Mouse (Mus musculus) forebrain, embryonic 11.5 days (tissue): ENCODE results near the gene Kcnip4. TPM values are rescaled to one million over a fixed set of nuclear protein-coding genes. Genes with fewer than 3 reads are reported as not detected.

Experiments
- ATAC-seq: fragments of 200-750 bp; cut with Nextera tagmentation; replicated peaks from 2 replicates; pipeline ENCODE4 v1.8.0; 2017; ENCODE audit warnings: moderate TSS enrichment; ENCODE audit not compliant: low FRiP score
- DNase-seq: peaks from one replicate; pipeline ENCODE4 v3.0.0-alpha.2; 2017; ENCODE audit warnings: low spot score
- H3K27ac ChIP-seq: fragments of 300-500 bp; sonication (generic); 2 replicates; pipeline ENCODE4 v1.5.1; 2014; ENCODE audit warnings: low read depth, low read length
- H3K27me3 ChIP-seq: fragments of 300-500 bp; sonication (generic); 2 replicates; pipeline ENCODE4 v1.6.1; 2014; ENCODE audit warnings: mild to moderate bottlenecking, low read length, mixed read lengths; ENCODE audit not compliant: control insufficient read depth, insufficient read depth
- H3K36me3 ChIP-seq: fragments of 300-500 bp; sonication (generic); 2 replicates; pipeline ENCODE4 v1.6.1; 2014; ENCODE audit warnings: mild to moderate bottlenecking, low read length, moderate library complexity, mixed read lengths; ENCODE audit not compliant: control insufficient read depth, insufficient read depth
- H3K4me1 ChIP-seq: fragments of 300-500 bp; sonication (generic); replicated peaks from 2 replicates; pipeline ENCODE4 v1.6.1; 2014; ENCODE audit warnings: low read length, mixed read lengths; ENCODE audit not compliant: control insufficient read depth, insufficient read depth
- H3K4me2 ChIP-seq: fragments of 300-500 bp; sonication (generic); 2 replicates; pipeline ENCODE4 v1.6.1; 2014; ENCODE audit warnings: low read depth, mild to moderate bottlenecking, low read length, moderate library complexity, mixed read lengths; ENCODE audit not compliant: severe bottlenecking
- H3K4me3 ChIP-seq: fragments of 300-500 bp; sonication (generic); 2 replicates; pipeline ENCODE4 v1.5.1; 2014; ENCODE audit warnings: low read depth, low read length
- H3K9ac ChIP-seq: fragments of 300-500 bp; sonication (generic); 2 replicates; pipeline ENCODE4 v1.6.1; 2014; ENCODE audit warnings: low read length
- H3K9me3 ChIP-seq: fragments of 300-500 bp; sonication (generic); 2 replicates; pipeline ENCODE4 v1.6.1; 2016; ENCODE audit warnings: low read length, mixed read lengths; ENCODE audit not compliant: control insufficient read depth
- WGBS: fragments of 180-500 bp; shearing (Covaris S2); extraction: QIAGEN DNeasy Blood & Tissue Kit; methylation state at CpG from one replicate; pipeline ENCODE4 v1.1.7; 2014; 5-methylcytosine and 5-hydroxymethylcytosine counted together
- polyA plus RNA-seq: library from polyadenylated mRNA; unstranded; fragments of >200 nt; fragmentation: Nextera tagmentation; extraction: Ambion mirVana; gene quantifications from 2 replicates; pipeline ENCODE4 v1.2.1, GENCODE M21; 2014

The Kcnip4 gene
- polyA plus RNA-seq, 1 experiment from 2014 or later, result 1.7 TPM

DNA sequence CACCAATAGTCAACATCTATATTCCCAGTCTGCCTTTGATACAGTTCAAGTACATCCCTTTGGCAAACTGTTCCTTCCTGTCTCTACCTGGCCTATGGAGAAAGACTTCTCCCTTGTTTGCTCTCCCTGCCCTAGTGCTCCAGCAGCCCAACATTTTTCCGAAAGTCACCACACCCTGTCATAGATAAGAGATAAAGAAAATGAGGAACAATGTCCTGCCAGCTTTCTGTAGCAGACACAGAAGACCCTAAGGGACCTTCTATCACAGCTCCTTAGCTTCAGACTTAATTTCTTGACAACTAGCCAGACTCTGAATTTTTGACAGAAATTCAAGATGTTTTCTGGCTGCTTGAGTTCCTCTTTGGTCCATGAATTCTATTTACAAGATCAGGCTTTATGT lies 1013.4 kb downstream of the Kcnip4 start:
- DNase-seq (no peak), ATAC-seq (no peak)
- H3K36me3 ChIP-seq, result no peaks in the 10 kb centered on the region
- no peak overlapping the region for H3K9ac ChIP-seq
- H3K27me3 ChIP-seq, result no peaks in the 10 kb centered on the region
- H3K4me2 ChIP-seq, result no peak overlapping the region
- no peaks in the 10 kb centered on the region for H3K4me1 ChIP-seq
- no peak overlapping the region for H3K27ac ChIP-seq
- no peak overlapping the region for H3K4me3 ChIP-seq
- WGBS, result 91% methylated on average over 1 of the region's 1 CpGs
- H3K9me3 ChIP-seq, result no peaks in the 10 kb centered on the region

DNA sequence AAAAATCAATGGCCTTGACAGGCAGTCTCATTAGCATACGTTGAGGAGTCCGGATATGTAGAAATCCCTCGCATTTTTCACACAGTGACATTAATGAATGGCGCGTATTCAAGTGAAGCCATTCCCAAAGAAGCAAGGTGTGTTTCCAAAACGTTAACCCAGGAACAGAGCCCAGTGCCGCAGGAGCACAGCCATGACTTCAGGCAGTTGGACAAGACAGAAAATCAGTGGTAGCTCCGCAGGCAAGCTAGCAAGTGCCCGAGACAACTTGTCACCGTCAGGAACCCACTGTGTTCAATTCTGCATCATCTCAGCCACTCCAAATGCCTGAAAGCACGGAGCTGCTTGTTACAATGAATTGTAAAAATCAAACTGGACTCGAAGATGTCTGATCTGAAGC lies 1014.5 kb downstream of the Kcnip4 start:
- Histone ChIP-seq H3K4me1 (no peaks in the 10 kb centered on the region), H3K9ac (no peak overlapping the region), H3K4me2 (no peak overlapping the region), H3K27ac (no peak overlapping the region), H3K4me3 (no peak overlapping the region), H3K9me3 (no peaks in the 10 kb centered on the region), H3K36me3 (no peaks in the 10 kb centered on the region), H3K27me3 (no peaks in the 10 kb centered on the region)
- WGBS, result 84% methylated on average over 12 of the region's 12 CpGs
- DNase-seq (no peak), ATAC-seq (no peak)

DNA sequence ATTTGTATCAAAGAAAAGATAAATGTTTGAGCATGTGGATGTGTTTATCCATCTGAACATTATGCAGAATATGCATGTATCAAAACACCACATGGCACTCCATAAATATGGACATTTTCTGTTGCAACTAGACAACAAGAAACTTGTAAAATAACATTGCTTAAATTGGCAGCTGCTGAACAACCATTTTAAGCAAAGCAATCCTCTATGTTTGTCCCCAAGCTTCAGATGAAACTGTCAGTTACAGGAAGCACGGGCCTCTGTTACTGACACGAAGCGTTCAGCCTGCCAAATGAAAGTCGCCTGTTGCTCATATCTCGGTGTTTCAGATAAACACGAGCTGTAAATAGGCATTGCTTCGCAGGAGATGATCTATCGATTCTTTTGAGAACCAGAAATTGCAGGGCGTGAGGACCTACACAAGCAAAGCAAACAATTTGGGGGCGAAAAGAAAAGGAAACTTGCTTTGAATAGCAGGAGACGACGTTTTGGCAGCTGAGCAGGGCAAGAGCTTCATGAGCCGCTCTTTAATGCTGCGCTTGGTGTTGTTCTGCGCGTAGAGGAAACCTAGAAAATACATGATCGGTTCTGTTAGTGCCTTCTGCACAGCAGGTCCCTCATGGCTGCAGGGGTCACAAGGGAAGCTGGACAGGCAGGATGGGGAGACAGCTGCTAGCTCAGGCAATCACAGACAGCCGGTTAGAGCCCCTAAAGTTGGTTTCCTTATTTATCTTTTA lies 1015.3 kb downstream of the Kcnip4 start:
- DNase-seq (no peak), ATAC-seq (no peak)
- no peak overlapping the region for H3K9ac ChIP-seq
- H3K4me3 ChIP-seq, result no peak overlapping the region
- 78% methylated on average over 18 of the region's 18 CpGs for WGBS
- no peak overlapping the region for H3K4me2 ChIP-seq
- H3K9me3 ChIP-seq, result no peaks in the 10 kb centered on the region
- no peaks in the 10 kb centered on the region for H3K27me3 ChIP-seq
- no peaks in the 10 kb centered on the region for H3K4me1 ChIP-seq
- no peaks in the 10 kb centered on the region for H3K36me3 ChIP-seq
- no peak overlapping the region for H3K27ac ChIP-seq

DNA sequence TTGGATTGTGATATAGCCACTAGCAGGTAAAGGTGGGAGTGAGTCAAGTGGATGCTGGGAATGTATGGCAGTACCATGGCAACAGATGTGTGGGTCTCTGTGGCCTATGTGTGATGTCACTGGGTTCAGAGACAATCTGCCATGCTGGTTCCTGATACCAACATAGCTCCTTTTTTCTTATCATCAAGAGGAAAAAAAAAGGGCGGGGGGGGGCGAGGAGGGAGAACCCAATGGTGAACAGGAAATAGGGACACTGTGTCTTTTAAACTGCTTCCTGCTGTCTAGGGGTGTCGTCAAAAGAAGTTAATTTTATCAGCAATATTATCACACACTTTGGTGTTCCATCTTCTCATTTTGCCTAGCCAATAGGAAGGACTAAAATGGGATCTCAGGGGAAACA lies 1021.6 kb downstream of the Kcnip4 start:
- H3K27ac ChIP-seq, result no peak overlapping the region
- H3K9me3 ChIP-seq, result no peaks in the 10 kb centered on the region
- H3K27me3 ChIP-seq, result no peaks in the 10 kb centered on the region
- ATAC-seq, result no peak
- H3K4me1 ChIP-seq, result no peaks in the 10 kb centered on the region
- H3K9ac ChIP-seq, result no peak overlapping the region
- no peak overlapping the region for H3K4me2 ChIP-seq
- no peaks in the 10 kb centered on the region for H3K36me3 ChIP-seq
- WGBS, result 88% methylated on average over 3 of the region's 3 CpGs
- no peak for DNase-seq
- no peak overlapping the region for H3K4me3 ChIP-seq

DNA sequence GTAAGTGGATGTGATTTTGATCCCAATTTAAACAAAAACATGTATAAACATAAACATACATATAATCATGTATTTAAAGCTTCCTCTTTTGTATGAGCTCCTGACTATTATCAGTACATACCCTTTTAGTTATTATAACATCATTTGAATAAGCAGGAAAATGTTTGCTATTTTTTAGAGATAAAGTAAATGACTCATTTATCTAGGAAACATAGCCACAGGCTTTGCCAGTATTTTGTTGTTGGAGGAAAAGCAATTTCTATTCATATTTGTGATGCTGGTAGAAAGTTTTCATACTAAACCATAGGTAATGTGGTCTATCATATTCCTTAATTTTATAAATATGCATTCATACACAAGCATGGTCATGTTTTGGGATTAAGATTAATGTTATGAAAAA lies 1022.3 kb downstream of the Kcnip4 start:
- Histone ChIP-seq H3K4me3 (no peak overlapping the region), H3K9ac (no peak overlapping the region), H3K4me2 (no peak overlapping the region), H3K36me3 (no peaks in the 10 kb centered on the region), H3K9me3 (no peaks in the 10 kb centered on the region), H3K27me3 (no peaks in the 10 kb centered on the region), H3K27ac (no peak overlapping the region), H3K4me1 (no peaks in the 10 kb centered on the region)
- ATAC-seq (no peak), DNase-seq (no peak)

DNA sequence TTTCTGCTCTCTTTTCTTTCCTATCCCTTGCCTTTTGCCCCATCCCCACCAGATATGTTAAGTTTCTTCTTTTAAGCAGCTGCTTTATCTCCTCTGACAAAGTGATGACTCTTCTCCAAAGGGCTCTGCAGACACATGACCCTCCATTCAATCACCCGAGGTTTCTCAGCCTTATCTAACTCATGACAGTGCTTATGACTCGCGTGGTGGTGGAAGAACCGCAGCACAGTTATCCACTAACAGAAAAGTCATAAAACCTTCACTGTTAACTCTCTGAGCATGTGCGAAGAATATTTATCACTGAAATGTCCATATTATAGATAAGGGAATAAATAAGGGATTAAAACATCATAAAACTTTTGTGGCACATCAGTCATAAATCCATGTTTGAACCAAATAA lies 1024.5 kb downstream of the Kcnip4 start:
- 84% methylated on average over 5 of the region's 5 CpGs for WGBS
- Histone ChIP-seq H3K27ac (no peak overlapping the region), H3K27me3 (no peaks in the 10 kb centered on the region), H3K4me1 (no peaks in the 10 kb centered on the region), H3K36me3 (no peaks in the 10 kb centered on the region), H3K9me3 (no peaks in the 10 kb centered on the region), H3K4me2 (no peak overlapping the region), H3K9ac (no peak overlapping the region), H3K4me3 (no peak overlapping the region)
- ATAC-seq (no peak), DNase-seq (no peak)

DNA sequence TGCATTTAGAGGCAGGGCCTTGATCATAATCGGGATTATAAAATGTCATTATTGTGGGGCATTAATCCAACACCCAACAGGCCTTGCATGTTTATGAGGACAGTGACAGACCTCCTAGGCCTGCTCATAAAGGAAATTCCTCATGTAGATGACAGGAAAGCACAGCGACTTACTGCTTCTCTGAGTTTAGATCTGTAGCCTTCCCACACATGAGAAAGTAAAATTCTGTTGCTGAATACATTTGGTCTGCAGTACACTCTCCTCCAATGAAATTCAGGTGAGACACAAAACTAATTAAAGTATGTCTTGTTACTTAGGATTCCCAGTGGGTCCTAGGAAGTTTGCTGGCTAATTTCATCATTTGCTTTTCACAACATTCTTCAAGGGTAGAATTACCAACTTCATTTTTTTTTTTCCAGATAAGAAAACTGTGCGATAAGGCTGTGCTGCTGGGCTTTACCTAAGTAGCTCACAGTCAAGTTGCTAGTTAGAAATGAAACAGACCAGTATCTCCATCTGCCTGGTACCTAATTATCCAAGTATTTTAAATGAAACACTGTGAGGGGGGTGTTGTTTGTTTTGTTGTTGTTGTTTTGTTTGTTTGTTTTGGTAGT lies 1033.7 kb downstream of the Kcnip4 start:
- no peaks in the 10 kb centered on the region for H3K36me3 ChIP-seq
- H3K4me2 ChIP-seq, result no peak overlapping the region
- ATAC-seq (no peak), DNase-seq (no peak)
- H3K9me3 ChIP-seq, result no peaks in the 10 kb centered on the region
- WGBS, result 84% methylated on average over 3 of the region's 3 CpGs
- H3K27ac ChIP-seq, result no peak overlapping the region
- no peaks in the 10 kb centered on the region for H3K27me3 ChIP-seq
- no peak overlapping the region for H3K4me3 ChIP-seq
- H3K9ac ChIP-seq, result no peak overlapping the region
- H3K4me1 ChIP-seq, result no peaks in the 10 kb centered on the region

DNA sequence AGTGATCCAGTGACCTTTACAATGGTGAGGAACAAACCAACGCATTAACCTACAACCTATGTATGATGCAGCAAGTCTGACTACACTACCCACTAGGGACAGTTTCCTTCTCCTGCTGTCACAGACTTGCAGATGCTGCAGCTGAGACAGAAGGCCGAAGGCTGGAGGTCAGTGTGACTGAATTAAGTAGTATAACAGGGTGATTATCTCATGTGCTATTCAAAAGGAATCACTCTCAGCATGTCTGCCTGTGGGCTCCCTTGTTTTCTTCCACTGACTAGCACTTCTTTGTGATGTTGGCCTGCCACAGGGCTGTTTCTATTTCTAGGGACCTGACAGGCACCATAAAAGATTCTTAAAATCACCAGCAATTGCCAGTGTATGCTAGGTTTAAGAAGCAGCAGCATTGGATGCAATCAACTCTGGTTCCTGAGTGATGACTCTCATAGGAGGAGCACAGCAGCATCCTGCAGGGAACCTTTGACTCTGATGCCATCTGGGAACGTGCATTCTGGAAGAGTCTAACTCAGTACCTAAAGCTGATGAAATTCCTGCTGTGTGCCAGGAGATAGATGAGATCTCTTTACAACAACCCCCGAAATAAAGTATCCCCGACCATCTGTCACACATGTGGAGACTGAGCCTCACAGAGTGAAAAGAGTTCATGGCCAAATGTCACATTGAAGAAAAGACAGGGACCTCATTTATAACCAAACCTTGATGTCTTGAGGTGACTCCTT lies 1035.0 kb downstream of the Kcnip4 start:
- H3K9ac ChIP-seq, result no peak overlapping the region
- DNase-seq (no peak), ATAC-seq (peak; percentile 78)
- H3K9me3 ChIP-seq, result no peaks in the 10 kb centered on the region
- H3K4me3 ChIP-seq, result no peak overlapping the region
- H3K4me1 ChIP-seq, result no peaks in the 10 kb centered on the region
- H3K4me2 ChIP-seq, result no peak overlapping the region
- 38% methylated on average over 5 of the region's 5 CpGs for WGBS
- H3K36me3 ChIP-seq, result no peaks in the 10 kb centered on the region
- H3K27ac ChIP-seq, result no peak overlapping the region
- H3K27me3 ChIP-seq, result no peaks in the 10 kb centered on the region
